Mouse (Mus musculus) heart, adult 2 months (tissue): ENCODE data around the gene Sorl1.

Source experiments
- EP300 ChIP-seq: fragments of 200-500 bp; IDR thresholded peaks from 2 replicates; pipeline ENCODE4 v1.6.1; 2011; ENCODE audit warnings: low read depth, low read length, control low read depth; ENCODE audit not compliant: insufficient read depth
- POLR2A ChIP-seq: fragments of 200-500 bp; IDR thresholded peaks from 2 replicates; pipeline ENCODE4 v1.6.1; 2011; ENCODE audit warnings: mild to moderate bottlenecking, low read depth, low read length, control low read depth; ENCODE audit not compliant: insufficient read depth

DNA sequence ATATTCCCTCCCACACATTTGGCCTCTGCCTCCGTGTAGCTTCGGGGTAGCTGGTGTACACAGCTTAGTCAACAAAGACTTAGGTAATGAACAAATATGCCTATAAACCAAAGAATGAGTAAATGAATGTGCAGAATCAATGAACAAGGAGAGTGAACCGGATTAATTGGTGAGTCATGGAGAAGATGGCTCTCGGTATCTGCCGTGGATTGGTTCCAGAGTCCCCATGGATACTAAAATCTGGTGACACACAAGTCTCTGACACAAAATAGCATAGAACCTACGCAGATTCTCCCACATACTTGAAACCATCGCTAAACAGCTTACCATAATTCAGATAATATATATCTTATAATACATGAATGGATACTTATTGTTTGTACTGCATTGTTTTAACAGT, 22.8 kb downstream of the Sorl1 start:
- TF ChIP-seq POLR2A = no peak
- no peak for TF ChIP-seq EP300
